Mouse (Mus musculus): ENCODE measurements around the gene Hsbp1.

- TF ChIP-seq CTCF (IDR thresholded peaks at IDR 0.05; ENCODE audit: extremely low read depth, insufficient read length, insufficient replicate concordance, low read depth, low read length) (no peak), POLR2A (IDR thresholded peaks at IDR 0.05; ENCODE audit: low read depth, low read length) (no peak)
These were observed 51.0 kb downstream of the Hsbp1 start for GRCm38 (mm10) chr8:119395072-119395950.

Measured in small intestine, adult 2 months (tissue).